Mouse (Mus musculus) mesoderm, embryonic 11.5 days (tissue): ENCODE measurements around the gene Fam217a.
A peak's percentile ranks its signal among the peaks of the same experiment; 100 is the strongest.
"Not testable (repeated sequence)": the region's sequence is repeated elsewhere in the genome, so short reads cannot be mapped to it uniquely, and the experiment has no call there.

Source experiments
- DNase-seq: peaks from one replicate; pipeline ENCODE4 v3.0.0-alpha.2; 2012; ENCODE audit warnings: low read depth, low spot score

Gene Fam217a

DNA sequence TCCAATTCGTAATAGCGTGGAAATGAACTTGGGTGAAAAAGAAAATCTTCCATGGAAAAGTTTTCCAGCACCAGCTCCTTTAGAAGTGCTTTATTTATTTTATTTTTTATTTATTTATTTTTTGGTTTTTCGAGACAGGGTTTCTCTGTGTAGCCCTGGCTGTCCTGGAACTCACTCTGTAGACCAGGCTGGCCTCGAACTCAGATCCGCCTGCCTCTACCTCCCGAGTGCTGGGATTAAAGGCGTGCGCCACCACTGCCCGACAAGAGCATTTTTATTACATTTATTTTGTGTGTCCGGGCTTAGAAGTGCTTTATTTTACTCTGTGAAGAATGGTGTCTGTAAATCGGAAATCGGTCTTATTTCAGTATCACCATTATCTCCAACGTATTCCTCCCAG is 49.4 kb downstream of the Fam217a start:
- not testable (repeated sequence) for DNase-seq

GRCm38 (mm10) chr13:34873801-34874681 is 50.1 kb downstream of the Fam217a start:
- DNase-seq = peak; percentile 96

- peak; percentile 85 for DNase-seq
These were observed 59.5 kb downstream of the Fam217a start for GRCm38 (mm10) chr13:34864420-34865169.

DNA sequence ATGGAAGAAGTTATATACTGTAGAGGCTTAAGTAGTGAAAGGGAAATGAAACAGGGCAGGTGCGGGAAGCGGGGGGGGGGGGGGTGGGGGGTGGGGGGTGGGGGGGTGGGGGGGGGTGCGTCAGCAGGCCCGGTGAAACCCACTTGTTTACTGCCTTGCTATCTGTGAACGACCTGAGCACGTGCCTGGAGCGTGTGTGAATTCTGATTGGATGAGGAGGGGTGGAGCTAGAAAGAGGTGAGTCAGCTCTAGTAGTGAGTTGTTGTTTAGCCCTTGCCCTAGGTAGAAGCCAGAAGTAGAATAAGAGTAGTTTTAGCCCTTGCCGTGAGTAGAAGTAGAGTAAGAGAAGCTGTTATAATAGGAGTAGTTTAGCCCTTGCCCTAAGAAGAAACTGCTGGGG is 62.9 kb downstream of the Fam217a start:
- not testable (repeated sequence) for DNase-seq
